Mouse (Mus musculus): ENCODE data around the gene Stt3b.

Gene Stt3b

DNA sequence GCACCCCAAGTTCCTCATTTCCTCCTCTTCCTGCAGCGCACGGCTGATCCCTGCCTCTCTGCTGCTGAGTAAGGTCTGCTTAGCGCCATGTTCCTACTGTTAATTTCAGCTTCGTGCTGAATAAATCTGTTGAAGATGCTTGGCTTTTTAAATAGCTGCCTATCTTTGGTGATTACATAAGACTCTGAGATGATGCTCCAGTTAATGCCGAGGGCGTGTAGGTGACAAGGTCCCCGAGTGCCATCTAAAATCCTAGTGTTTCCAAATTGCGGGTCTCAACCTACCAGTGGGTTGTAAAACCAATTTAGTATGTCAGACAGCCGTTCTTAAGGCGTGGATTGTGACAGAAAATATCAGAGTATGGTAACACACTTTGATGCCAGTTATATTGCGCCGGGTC lies 99.7 kb downstream of the Stt3b start:
- DNase-seq, result no peak

DNA sequence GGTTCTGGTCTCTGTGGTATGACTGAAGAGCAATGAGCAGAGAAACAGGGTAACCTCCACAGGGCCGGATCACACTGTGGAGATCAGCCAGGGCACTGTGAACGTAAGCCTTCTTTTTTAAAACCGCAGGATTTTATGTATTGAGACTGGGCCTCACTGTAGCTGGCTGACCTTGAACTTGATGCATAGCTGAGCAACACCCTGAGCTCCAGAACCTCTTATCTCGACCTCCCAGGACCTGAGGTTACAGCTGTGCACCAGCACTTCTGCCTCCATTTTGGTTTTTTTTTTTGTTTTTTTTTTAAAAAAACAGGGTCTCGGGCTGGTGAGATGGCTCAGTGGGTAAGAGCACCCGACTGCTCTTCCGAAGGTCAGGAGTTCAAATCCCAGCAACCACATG lies 100.5 kb downstream of the Stt3b start:
- no peak for DNase-seq

DNA sequence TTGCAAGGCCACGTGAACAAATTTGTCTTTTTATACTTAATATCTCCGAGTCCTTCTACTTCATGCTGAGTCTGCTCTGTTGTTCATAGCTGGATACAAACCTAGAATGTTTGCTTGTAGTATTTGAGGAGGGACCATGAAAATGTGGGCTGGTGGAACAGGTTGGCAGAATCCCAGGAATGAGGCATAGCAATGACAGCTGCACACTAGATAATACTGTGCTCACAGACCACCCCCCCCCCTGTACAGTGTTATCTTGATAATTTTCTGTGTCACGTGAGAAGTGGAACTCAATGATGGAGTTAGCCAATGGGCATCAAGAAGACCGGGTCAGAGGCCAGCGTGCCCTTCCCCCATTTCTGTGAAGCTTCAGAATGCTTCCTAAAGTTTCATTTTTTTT lies 104.0 kb downstream of the Stt3b start:
- DNase-seq, result no peak

DNA sequence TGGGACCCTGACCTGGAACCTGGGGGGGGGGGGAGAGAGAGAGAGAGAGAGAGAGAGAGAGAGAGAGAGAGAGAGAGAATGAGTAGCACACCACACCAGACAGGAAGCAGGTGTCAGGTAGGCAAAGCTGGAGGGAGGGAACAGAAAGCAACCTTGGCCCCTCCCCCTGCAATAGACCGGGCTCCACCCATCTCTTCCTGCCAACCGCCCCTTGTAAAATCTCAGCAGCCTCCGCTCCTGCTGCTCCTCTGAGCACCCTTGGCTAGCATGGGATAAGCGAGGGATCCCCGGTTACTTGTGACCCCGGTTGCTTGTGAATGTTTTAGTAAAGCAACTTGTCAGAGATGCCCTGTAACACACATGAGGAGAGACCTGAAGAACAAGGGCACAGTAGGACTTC lies 104.7 kb downstream of the Stt3b start:
- no peak for DNase-seq

DNA sequence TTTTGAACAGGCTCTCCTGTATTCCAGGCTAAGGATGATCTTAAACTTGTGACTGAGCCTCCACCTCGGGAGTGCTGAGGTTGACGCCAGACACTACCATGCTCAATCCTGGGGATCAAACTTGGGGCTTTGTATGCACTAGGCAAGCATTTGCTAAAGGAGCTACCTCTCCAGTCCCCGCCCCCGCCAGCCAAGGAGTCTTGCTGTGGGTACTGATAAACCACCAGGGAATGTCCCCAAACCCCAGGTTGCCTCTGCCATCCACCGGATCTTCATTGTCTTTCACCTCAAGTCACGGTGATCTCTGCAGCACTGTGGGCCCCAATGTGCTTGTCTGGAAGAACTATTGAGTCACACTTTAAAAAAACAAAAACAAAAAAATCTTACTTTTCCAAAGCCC lies 107.1 kb downstream of the Stt3b start:
- no peak for DNase-seq

DNA sequence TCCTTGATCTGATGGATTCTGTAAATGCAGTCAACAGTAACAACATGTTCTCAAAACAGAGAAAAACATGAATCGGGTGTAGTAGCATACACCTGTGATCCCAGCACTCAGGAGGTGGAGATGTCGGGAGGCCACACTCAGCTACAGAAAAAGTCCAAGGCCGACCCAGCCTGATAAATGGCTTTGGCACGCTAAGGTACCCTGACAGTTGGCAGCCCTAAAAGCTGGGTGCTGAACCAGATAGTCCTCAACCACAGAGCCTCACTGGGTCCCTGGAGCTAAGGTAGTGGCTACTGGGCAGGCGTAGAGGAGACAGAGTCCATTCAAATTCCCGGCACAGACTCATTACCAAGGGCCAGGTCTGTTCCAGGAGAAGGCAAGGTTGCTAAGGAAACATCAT lies 109.0 kb downstream of the Stt3b start:
- no peak for DNase-seq

DNA sequence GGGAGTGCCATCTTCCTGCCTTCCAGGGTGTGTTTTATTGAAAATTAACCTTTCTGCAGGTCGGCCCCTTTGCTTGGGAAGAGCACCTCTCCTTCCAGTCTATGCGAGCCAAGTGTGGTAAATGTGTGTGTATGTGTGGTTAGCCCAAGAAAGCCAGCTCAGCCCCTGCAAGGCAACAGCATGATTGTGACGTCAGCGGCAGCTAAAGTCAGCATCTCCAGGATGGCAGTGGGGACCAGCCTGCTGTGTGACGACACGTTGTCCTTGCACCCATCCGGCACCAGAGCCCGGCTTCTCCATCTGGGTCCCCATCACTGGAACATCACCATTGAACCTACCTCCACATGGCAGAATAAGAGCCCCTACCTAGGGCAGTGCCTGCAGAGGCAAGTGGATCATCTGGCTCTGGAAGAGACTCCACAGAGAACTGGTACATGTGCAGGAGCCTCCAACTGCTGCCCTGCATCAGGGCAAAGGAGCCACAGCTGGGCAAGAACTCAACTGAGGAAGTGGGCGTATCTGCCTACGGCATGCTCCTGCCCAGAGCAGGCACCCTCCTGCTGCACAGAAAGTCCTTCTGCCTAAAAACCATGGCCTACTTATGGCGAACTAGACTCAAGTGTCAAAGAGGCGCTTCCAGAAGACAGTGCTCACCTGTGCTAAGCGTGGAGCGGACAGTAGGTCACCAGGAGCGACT lies 109.9 kb downstream of the Stt3b start:
- no peak for DNase-seq

DNA sequence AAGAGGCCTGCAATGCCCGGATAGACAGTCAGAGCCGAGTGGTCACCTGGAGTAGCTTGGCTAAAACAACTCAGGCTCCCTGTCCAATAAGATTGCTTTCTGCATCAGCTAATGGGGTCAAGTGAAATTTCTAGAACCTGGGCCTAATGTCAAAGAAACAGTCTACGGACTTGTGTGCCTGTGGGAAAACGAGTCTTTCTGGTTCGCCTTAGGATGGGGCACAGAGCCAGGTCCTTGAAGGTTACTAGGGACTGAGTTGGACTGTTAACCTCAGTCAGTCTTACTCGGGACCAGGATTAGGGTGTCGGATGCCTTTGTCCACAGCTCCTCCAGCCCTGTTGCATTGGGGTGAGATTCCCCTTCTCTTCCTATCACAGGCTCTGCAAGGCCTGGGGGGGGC lies 113.1 kb downstream of the Stt3b start:
- DNase-seq, result no peak

DNA sequence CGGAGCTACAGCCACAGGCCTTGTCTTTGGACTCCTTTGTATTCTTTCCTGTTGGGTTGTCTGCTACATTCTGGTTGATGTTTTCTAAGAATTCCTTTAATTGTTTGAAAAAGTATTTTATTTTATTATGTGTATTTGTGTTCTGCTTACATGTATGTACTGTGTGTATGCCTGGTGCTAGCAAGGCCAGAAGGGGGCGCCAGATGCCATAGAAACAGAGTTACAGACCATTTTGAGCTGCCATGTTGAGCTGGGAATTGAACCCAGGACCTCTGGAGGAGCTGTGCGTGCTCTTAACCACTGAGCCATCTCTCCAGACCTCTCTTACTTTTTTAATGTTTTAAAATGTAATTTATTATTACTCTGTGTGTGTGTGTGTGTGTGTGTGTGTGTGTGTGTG lies 117.3 kb downstream of the Stt3b start:
- no peak for DNase-seq

Measured in cerebellum, adult 11 months (tissue).